ENCODE assay signal across 8 mouse cellular contexts in genomic region chr10:80226071-80226415, GRCm38 (mm10). TPM values are rescaled to one million over a fixed set of nuclear protein-coding genes. Genes with fewer than 3 reads are reported as not detected.
DNase-seq lines count a peak whose midpoint lies in the region; ATAC-seq and TF ChIP-seq lines count a peak whose summit lies in the region.

No protein-coding gene starts in this region.

- no peak for DNase-seq in heart, postnatal 25 days (ENCODE audit: low spot score)
- DNase-seq in ES-E14 (ENCODE audit: low read depth, low spot score): no peak
- no peak for DNase-seq in forebrain, postnatal 0 days
- DNase-seq in liver, postnatal 0 days: no peak
- DNase-seq in right cerebral cortex, postnatal 25 days: no peak
- no peak for DNase-seq in left cerebral cortex, adult 18-20 months (ENCODE audit: low spot score in 2 of 2)
- DNase-seq in layer of hippocampus, postnatal 14 days (ENCODE audit: low spot score in 2 of 2): no peak

- peak overlapping the region; percentile 65 for H3K4me2 ChIP-seq in heart, embryonic 15.5 days
- peak overlapping the region; percentile 92 for H3K4me2 ChIP-seq in forebrain, postnatal 0 days (ENCODE audit: low read depth)
- H3K4me2 ChIP-seq in liver, postnatal 0 days (ENCODE audit: low read depth, low read length): peak overlapping the region; percentile 99

- peak overlapping the region; percentile 43; the same call in 1 of the 2 replicates for H3K9ac ChIP-seq in heart, embryonic 15.5 days
- peak overlapping the region; percentile 27; the same call in 1 of the 2 replicates for H3K9ac ChIP-seq in ES-E14 (ENCODE audit: insufficient read depth, low read depth, low read length, poor library complexity, severe bottlenecking)
- peak overlapping the region; percentile 91; the same call in 1 of the 2 replicates for H3K9ac ChIP-seq in forebrain, postnatal 0 days
- peak overlapping the region; percentile 49; the same call in 1 of the 2 replicates for H3K9ac ChIP-seq in liver, postnatal 0 days (replicated peaks)

- no peaks in the 10 kb centered on the region for H3K27me3 ChIP-seq in heart, embryonic 15.5 days
- no peaks in the 10 kb centered on the region for H3K27me3 ChIP-seq in forebrain, postnatal 0 days (ENCODE audit: insufficient read depth, low read length)
- H3K27me3 ChIP-seq in liver, postnatal 0 days (ENCODE audit: insufficient read depth, low read length): no peaks in the 10 kb centered on the region

- no peak for TF ChIP-seq CTCF in forebrain, postnatal 0 days (IDR thresholded peaks at IDR 0.05; ENCODE audit: low read depth)
- no peak for TF ChIP-seq CTCF in liver, postnatal 0 days (IDR thresholded peaks at IDR 0.05; ENCODE audit: low read depth)

- peak overlapping the region; percentile 93 for H3K27ac ChIP-seq in heart, embryonic 15.5 days
- H3K27ac ChIP-seq in ES-E14 (ENCODE audit: insufficient read depth, low read depth, low read length, poor library complexity, severe bottlenecking): no peak overlapping the region; the same call in 1 of the 2 replicates
- peak overlapping the region; percentile 93 for H3K27ac ChIP-seq in forebrain, postnatal 0 days (ENCODE audit: low read depth, low read length)
- peak overlapping the region; percentile 69; the same call in 1 of the 2 replicates for H3K27ac ChIP-seq in liver, postnatal 0 days (ENCODE audit: low read depth)

- H3K36me3 ChIP-seq in heart, embryonic 15.5 days: peaks cover 13% of the 10 kb centered on the region; the same call in 1 of the 2 replicates
- H3K36me3 ChIP-seq in ES-E14 (ENCODE audit: control insufficient read depth, insufficient read depth, low read length, poor library complexity, severe bottlenecking): peaks cover 27% of the 10 kb centered on the region
- peaks cover 6% of the 10 kb centered on the region for H3K36me3 ChIP-seq in forebrain, postnatal 0 days (ENCODE audit: insufficient read depth)
- peaks cover 25% of the 10 kb centered on the region for H3K36me3 ChIP-seq in liver, postnatal 0 days (replicated peaks; ENCODE audit: insufficient read depth, low read length)

- peaks cover 28% of the 10 kb centered on the region for H3K4me1 ChIP-seq in heart, embryonic 15.5 days (replicated peaks)
- H3K4me1 ChIP-seq in ES-E14 (ENCODE audit: control insufficient read depth in 2 of 2, insufficient read depth in 2 of 2, low read length in 2 of 2, poor library complexity in 1 of 2): peaks cover 2 to 12% of the 10 kb centered on the region in 2 experiments; a peak in 2 of 4 replicates
- H3K4me1 ChIP-seq in forebrain, postnatal 0 days (ENCODE audit: insufficient read depth): peaks cover 19% of the 10 kb centered on the region
- peaks cover 10% of the 10 kb centered on the region for H3K4me1 ChIP-seq in liver, postnatal 0 days (ENCODE audit: insufficient read depth)

- peak overlapping the region; percentile 92 for H3K4me3 ChIP-seq in heart, embryonic 15.5 days
- H3K4me3 ChIP-seq in ES-E14 (ENCODE audit: insufficient read depth in 1 of 2, low read depth in 1 of 2, low read length in 2 of 2, poor library complexity in 1 of 2, severe bottlenecking in 1 of 2): peak overlapping the region in 1 of 2 experiments; percentile 63; a peak in 2 of 4 replicates
- peak overlapping the region; percentile 82 for H3K4me3 ChIP-seq in forebrain, postnatal 0 days (ENCODE audit: low read depth, low read length)
- peak overlapping the region; percentile 84 for H3K4me3 ChIP-seq in liver, postnatal 0 days (ENCODE audit: low read depth, low read length)

- no peak for TF ChIP-seq EP300 in liver, postnatal 0 days (IDR thresholded peaks at IDR 0.05; ENCODE audit: low read depth)

- no peaks in the 10 kb centered on the region for H3K9me3 ChIP-seq in heart, embryonic 15.5 days (replicated peaks)
- no peaks in the 10 kb centered on the region for H3K9me3 ChIP-seq in ES-E14 (ENCODE audit: control insufficient read depth, insufficient read depth, low read depth, low read length)
- H3K9me3 ChIP-seq in forebrain, postnatal 0 days (ENCODE audit: low read length): no peaks in the 10 kb centered on the region
- H3K9me3 ChIP-seq in liver, postnatal 0 days (ENCODE audit: low read length): no peaks in the 10 kb centered on the region

- intact Hi-C loops in heart, postnatal 25 days (cut with DNase I): no loop called here

- 0% methylated on average over 14 of the region's 14 CpGs for WGBS in heart, embryonic 15.5 days
- WGBS in forebrain, postnatal 0 days: 1% methylated on average over 14 of the region's 14 CpGs
- under 1% methylated on average over 14 of the region's 14 CpGs for WGBS in liver, postnatal 0 days (ENCODE audit: insufficient replicate concordance)

- no peak for ATAC-seq in heart, embryonic 15.5 days (replicated peaks; ENCODE audit: insufficient number of reproducible peaks, insufficient read depth, low FRiP score, low read depth)
- ATAC-seq in forebrain, postnatal 0 days: no peak
- ATAC-seq in liver, postnatal 0 days: no peak

- in situ Hi-C loops in ES-E14 (cut with MboI; ENCODE audit: low sequenced_read_pairs in 2 of 2, unreplicated experiment in 2 of 2): no loop called here

TF ChIP-seq in ES-E14, 5 proteins besides CTCF, POLR2A, EP300 and RAD21:
- TF ChIP-seq HCFC1 (IDR thresholded peaks at IDR 0.05; ENCODE audit: borderline replicate concordance, insufficient read depth, low read length) (no peak), ZNF384 (IDR thresholded peaks at IDR 0.05; ENCODE audit: low read depth, low read length) (0 out of 2 replicates have a peak, but pooled peaks have one; percentile 7)

RNA-seq across cellular contexts. Expression of gene Mum1, which starts 0.2 kb away (rescaled TPM):
- polyA plus RNA-seq in heart, embryonic 15.5 days (2015; fragmentation: Nextera tagmentation; extraction: Ambion mirVana): 32.7 and 40.5 TPM in 2 replicates
- 10 to 100 TPM; 15.3 to 16.7 TPM for total RNA-seq in heart, postnatal 25 days (2021)
- 80.8 and 115 TPM in 2 replicates for total RNA-seq in ES-E14 (2012; rRNA removed)
- 57.6 and 60.7 TPM in 2 replicates for total RNA-seq in forebrain, postnatal 0 days (2014; rRNA removed)
- 41.1 and 50.4 TPM in 2 replicates for polyA plus RNA-seq in forebrain, postnatal 0 days (2015; fragmentation: Nextera tagmentation; extraction: Ambion mirVana)
- 9.8 and 13.3 TPM in 2 replicates for polyA plus RNA-seq in liver, postnatal 0 days (2015; fragmentation: Nextera tagmentation; extraction: Ambion mirVana)
- 10 to 100 TPM; 32.2 to 39.3 TPM for total RNA-seq in left cerebral cortex, adult 18-20 months (2021)
- 10 to 100 TPM; 34.4 to 43.7 TPM for total RNA-seq in layer of hippocampus, postnatal 14 days (2021)

RNA-seq across cellular contexts. Expression of gene Ndufs7, which starts 22.9 kb away (rescaled TPM):
- 553 and 586 TPM in 2 replicates for polyA plus RNA-seq in heart, embryonic 15.5 days (2015; fragmentation: Nextera tagmentation; extraction: Ambion mirVana)
- total RNA-seq in heart, postnatal 25 days (2021): 100 to 1,000 TPM; 957 to 967 TPM
- total RNA-seq in ES-E14 (2012; rRNA removed): 205 and 290 TPM in 2 replicates
- total RNA-seq in forebrain, postnatal 0 days (2014; rRNA removed): 162 and 212 TPM in 2 replicates
- polyA plus RNA-seq in forebrain, postnatal 0 days (2015; fragmentation: Nextera tagmentation; extraction: Ambion mirVana): 343 and 394 TPM in 2 replicates
- polyA plus RNA-seq in liver, postnatal 0 days (2015; fragmentation: Nextera tagmentation; extraction: Ambion mirVana): 313 and 321 TPM in 2 replicates
- 100 to 1,000 TPM; 219 to 232 TPM for total RNA-seq in left cerebral cortex, adult 18-20 months (2021)
- 100 to 1,000 TPM; 169 to 175 TPM for total RNA-seq in layer of hippocampus, postnatal 14 days (2021)

RNA-seq across cellular contexts. Expression of gene Gamt, which starts 34.8 kb away (rescaled TPM):
- polyA plus RNA-seq in heart, embryonic 15.5 days (2015; fragmentation: Nextera tagmentation; extraction: Ambion mirVana): 47.7 and 52.9 TPM in 2 replicates
- total RNA-seq in heart, postnatal 25 days (2021): 1 to 10 TPM; 9.0 to 9.3 TPM
- total RNA-seq in ES-E14 (2012; rRNA removed): 2.9 and 3.0 TPM in 2 replicates
- 15.2 and 18.2 TPM in 2 replicates for total RNA-seq in forebrain, postnatal 0 days (2014; rRNA removed)
- polyA plus RNA-seq in forebrain, postnatal 0 days (2015; fragmentation: Nextera tagmentation; extraction: Ambion mirVana): 20.8 and 21.8 TPM in 2 replicates
- polyA plus RNA-seq in liver, postnatal 0 days (2015; fragmentation: Nextera tagmentation; extraction: Ambion mirVana): 93.9 and 101 TPM in 2 replicates
- 10 to 100 TPM; 16.2 to 21.2 TPM for total RNA-seq in left cerebral cortex, adult 18-20 months (2021)
- 10 to 100 TPM; 39.9 to 43.7 TPM for total RNA-seq in layer of hippocampus, postnatal 14 days (2021)

RNA-seq across cellular contexts. Expression of gene Dazap1, which starts 35.2 kb away (rescaled TPM):
- 31.5 and 40.0 TPM in 2 replicates for polyA plus RNA-seq in heart, embryonic 15.5 days (2015; fragmentation: Nextera tagmentation; extraction: Ambion mirVana)
- 10 to 100 TPM; 55.0 to 69.6 TPM for total RNA-seq in heart, postnatal 25 days (2021)
- 121 and 154 TPM in 2 replicates for total RNA-seq in ES-E14 (2012; rRNA removed)
- 120 and 122 TPM in 2 replicates for total RNA-seq in forebrain, postnatal 0 days (2014; rRNA removed)
- polyA plus RNA-seq in forebrain, postnatal 0 days (2015; fragmentation: Nextera tagmentation; extraction: Ambion mirVana): 42.4 and 46.1 TPM in 2 replicates
- polyA plus RNA-seq in liver, postnatal 0 days (2015; fragmentation: Nextera tagmentation; extraction: Ambion mirVana): 19.5 and 21.8 TPM in 2 replicates
- total RNA-seq in left cerebral cortex, adult 18-20 months (2021): 10 to 100 TPM; 75.6 to 81.7 TPM
- total RNA-seq in layer of hippocampus, postnatal 14 days (2021): 10 to 100 TPM; 83.0 to 93.6 TPM

RNA-seq across cellular contexts. Expression of gene Efna2, which starts 46.8 kb away (rescaled TPM):
- polyA plus RNA-seq in heart, embryonic 15.5 days (2015; fragmentation: Nextera tagmentation; extraction: Ambion mirVana): 8.6 and 9.7 TPM in 2 replicates
- total RNA-seq in heart, postnatal 25 days (2021): 1 to 10 TPM in 1 of 2 experiments, under 1 TPM in 1; 0.91 to 1.1 TPM
- 2.7 and 3.4 TPM in 2 replicates for total RNA-seq in ES-E14 (2012; rRNA removed)
- 29.0 and 30.9 TPM in 2 replicates for total RNA-seq in forebrain, postnatal 0 days (2014; rRNA removed)
- 30.6 and 31.3 TPM in 2 replicates for polyA plus RNA-seq in forebrain, postnatal 0 days (2015; fragmentation: Nextera tagmentation; extraction: Ambion mirVana)
- 0.15 and 0.18 TPM in 2 replicates for polyA plus RNA-seq in liver, postnatal 0 days (2015; fragmentation: Nextera tagmentation; extraction: Ambion mirVana)
- total RNA-seq in left cerebral cortex, adult 18-20 months (2021): 1 to 10 TPM; 7.0 to 8.2 TPM
- 10 to 100 TPM; 14.8 TPM for total RNA-seq in layer of hippocampus, postnatal 14 days (2021)

Comparison
In these comparisons a context has a peak if more than half of its experiments do, and no peak if none do; other contexts are left out.
1. H3K9ac ChIP-seq: peak in every context shown above with its lines; median percentile 91 in forebrain, postnatal 0 days; 49 in liver, postnatal 0 days; 43 in heart, embryonic 15.5 days; 27 in ES-E14.